Mouse (Mus musculus) T-cell, adult 2 months (primary cell): ENCODE data around the gene Acan.

Experiments used
- DNase-seq: peaks from one replicate; pipeline ENCODE4 v3.0.0; 2022; ENCODE audit warnings: low spot score

Gene Acan

DNA sequence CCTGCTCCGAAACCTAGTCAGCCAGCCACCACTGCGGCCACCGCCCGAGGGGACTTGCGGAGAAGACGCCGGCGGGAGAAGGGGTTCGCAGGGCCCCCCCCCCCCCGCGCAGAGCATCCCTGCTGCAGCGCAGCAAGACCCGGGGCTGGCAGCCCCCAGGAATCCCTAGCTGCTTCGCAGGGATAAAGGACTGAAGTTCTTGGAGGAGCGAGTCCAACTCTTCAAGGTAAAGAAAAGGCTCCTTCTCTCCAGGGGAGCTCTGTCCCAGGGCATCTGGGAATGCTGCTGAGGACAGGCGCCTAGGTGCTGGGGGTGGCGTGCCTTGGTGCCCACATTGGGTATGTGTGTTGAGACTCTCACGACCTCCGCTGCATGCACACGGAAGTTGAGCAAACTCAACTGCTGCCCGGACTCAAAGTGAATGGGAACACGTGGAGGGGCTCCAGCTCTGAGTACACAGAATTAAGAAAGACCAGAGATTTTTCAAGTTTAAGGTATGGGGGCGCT is at the start of gene Acan:
TSS of gene Acan (plus strand) at position 101 of the 507 bp plus-strand sequence.
- DNase-seq: no peak

DNA sequence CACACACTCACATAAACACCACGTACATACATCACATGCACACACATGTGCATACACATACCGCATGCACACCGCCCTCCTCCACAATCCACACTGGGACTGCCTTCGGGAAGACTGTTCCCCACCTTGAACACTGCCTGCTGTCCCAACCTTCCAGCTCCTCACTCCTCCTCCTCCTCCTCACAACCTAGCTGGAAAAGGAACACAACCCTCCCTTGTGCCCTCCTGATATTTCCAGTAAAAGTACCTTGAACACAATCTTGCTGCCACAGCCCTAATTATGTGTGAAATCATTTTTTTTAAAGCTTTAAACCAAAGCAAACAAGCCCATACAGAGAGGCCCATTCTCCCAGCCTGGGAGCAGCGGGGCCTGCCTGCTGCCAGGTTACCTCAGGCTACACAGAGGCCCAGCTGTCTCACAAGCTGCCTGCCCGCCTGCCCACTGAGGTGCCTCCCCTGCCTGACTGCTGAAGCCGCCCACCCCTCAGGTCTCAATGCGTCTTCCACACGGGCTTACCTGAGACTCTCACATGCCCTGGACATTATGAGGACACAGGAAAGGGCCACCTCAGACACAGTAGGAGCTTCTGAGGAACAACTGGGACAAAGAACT is 31.9 kb upstream of the Acan start:
- DNase-seq: no peak

DNA sequence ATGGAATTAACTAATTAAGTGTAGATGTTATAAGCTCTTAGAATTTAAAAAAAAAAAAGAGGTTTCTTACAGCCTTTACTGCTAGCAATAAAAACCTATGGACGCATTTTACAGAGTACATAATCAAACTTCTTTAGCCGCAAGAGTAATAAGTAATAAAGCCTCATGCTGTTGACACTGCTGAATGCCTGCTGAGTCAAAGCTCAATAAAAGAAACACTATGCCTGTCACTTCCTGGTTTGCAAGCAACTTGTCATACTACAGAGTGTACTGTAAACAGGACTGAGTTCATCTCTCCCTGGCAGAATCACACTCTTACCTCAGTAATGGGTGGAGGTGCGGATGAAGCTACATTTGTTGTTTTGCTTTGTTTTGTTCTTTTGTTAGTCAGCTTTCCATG is 24.1 kb upstream of the Acan start:
- no peak for DNase-seq

DNA sequence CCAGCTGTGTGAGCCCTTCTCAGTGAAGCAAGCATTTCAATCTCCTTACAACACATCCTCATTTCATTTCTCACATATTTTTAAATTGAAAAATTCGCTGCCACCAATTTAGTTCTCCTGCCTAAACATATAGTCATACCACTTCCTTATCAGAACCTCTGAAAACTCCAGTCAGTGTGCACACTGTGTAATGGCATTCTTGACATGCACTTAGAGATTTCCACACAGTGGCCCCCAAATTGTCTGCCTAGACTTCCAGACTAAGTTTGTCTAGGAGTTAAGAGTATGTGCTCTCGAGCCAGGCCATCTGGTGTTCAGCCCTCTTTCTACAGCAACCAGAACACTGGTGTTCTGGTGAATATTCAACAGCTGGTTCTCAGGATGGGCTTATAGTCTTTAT is 19.5 kb upstream of the Acan start:
- DNase-seq: no peak

DNA sequence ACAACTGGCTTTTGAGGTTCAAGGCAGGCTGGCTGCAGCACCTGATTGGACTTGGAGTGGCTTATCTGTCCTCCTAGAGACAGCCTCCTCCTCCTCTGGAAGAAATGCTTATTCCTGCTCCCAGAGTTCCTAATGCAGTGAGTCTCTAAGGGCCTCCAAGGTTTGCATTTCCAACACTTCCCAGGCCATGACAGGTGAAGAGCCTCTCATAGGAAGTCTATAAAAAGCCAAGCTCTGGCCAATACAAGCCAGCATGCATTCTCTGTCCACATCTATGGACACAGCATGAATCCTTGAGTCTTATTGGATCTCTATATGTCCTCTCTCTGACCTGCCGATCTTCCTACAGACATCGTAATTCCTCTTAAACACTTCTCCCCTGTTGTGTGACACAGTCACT is 18.8 kb upstream of the Acan start:
- DNase-seq: no peak

DNA sequence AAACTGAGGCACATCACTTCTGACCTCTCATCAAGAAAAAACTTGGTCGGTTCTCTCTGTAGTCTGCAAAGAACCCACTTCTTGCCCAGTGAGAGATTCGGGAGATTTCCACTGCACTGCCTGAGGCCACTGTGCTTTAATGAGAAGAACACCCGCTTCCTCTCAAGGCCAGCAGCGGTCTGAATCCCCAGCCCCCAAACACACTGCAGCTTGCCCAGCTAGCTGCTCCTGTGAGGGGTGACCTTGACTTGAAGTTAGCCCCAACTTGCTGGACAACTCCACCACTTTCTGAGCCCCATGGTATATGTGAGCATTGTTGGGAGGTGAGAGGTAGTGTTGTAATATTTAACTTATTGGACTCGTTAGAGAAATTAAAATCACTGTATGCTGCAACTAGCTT is 1.2 kb upstream of the Acan start:
- no peak for DNase-seq

DNA sequence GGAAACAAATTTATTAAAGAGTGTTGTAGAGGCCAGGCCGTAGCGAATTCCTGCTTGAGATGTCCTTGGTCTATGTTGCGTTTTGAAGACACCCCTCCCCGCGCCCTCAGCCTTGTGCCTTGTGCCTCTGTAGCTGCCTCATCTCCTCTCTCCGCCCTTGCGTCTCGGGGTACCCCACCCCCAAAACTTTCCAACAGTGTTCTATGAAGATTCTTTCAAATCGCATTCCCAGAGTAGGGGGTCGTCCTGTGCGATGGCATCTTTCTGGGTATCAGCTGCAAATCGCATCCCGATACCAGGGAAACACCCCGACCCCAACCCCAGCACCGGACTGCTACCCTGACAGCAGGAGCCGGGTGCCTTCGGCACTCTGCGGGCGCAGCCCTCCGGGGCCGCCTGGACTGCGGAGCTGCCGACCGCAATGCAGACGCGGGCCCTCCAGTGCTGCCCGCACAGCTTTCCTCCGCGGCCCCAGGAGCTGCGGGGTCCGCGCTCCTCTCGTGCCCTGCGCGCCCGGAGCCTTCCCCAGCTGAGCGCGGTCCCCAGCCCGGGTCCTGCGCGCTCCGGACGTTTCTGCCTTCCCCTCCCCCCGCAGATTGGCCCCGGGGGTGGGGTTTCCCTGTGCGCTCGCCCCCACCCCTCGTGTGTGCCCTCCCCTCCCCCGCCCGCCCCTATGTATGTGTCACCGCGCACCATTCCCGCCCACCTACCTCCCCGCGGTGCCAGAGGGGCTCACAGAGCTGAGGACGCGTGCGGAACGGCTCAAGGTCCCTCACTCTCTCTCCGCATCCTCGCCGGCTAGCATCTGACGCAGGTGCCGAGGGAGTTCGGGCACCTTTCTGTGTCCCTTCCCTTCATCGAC is 531 bp upstream of the Acan start:
- DNase-seq: no peak

DNA sequence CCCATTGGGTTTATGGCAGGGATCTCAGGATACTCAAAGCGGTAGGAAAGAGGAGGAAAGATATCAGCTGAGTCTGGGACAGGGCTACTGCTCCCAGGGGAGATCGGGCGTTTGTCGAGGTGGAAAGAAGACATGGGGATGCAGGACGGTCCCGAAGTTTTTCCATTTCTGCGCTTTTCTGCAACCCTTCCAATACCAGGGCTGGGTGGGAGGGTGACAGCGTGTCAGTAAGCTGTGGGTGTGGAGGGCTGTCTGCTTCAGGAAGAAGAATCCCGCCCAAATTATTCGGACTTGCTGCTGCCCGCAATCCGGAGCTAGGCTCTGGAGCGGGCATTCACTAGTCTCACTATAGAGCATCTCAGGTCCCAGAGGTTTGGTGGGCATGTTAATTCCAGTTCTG is 828 bp downstream of the Acan start:
- DNase-seq: no peak

DNA sequence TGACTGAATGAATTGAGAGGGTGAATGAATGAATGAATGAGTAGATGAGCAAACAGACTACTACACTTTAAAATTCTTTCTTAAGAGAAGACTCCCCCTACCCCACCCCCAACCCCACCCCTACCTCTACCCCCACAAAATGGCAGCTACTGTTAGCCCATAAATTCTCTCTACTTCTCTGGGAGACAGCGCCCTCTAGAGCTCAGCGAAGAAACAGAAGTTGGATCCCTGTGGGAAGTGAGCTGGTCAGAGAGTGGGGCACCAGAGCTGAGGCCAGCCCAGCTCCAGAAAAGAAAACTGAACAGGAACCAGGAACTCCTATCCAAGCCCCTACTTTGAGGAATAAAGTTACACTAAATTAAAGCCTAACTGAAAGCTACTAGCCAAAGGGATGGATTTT is 5.3 kb downstream of the Acan start:
- DNase-seq: no peak

DNA sequence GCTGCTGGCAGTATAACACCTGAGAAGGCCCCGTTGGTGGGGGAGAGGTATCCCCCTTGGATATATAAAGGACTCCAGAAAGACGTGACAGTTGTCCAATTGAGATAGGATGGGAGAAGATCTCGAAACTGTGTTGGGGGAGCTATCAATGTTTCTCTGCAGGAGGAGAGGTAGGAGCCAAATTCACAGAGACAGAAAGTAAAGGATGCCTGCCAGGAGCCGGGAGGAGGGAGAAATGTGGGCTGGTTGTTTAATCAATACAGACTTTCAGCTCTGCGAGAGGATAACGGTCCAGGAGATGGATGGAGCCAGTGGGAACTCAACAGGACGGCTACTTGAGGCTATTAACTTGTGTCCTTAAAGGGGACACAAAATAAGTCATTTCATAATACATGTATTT is 14.2 kb downstream of the Acan start:
- no peak for DNase-seq

DNA sequence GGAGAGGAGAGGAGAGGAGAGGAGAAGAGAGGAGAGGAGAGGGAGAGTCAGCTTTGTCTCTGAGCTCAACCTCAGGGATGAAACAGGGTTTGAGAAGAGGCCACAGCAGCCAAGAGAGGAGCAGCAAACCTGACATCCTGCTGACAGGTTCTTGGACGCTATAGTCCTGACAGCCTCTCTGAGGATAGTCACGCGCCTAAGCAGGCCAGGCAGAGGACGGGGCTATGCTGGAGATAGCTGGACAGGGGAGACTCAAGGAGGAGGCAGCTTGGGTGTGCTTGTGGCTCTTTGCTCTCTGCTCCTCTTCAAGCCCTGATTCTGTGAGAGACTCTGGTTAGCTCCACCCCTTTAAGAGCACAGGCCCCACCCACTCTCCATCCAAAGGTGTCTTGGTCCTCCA is 14.9 kb downstream of the Acan start:
- DNase-seq: no peak

DNA sequence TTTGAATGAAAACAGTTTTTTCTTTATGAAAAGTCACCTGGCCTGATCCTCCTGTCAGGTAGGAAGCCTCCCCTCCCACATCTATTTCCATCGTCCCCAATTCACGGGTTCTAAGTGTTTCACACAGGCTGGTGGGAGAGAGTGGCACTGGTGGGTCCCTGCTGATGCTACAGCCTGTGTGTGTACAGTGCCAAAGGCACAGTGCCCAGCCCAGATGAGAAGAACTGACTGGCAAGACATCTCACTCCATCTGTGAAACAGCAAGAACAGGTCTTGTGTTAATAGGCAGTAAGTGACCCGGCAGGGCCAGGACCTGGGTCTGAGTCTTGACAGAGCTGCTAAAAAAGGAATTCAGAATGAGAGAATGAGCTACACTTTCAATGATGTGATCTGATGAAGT is 25.9 kb downstream of the Acan start:
- DNase-seq: no peak

DNA sequence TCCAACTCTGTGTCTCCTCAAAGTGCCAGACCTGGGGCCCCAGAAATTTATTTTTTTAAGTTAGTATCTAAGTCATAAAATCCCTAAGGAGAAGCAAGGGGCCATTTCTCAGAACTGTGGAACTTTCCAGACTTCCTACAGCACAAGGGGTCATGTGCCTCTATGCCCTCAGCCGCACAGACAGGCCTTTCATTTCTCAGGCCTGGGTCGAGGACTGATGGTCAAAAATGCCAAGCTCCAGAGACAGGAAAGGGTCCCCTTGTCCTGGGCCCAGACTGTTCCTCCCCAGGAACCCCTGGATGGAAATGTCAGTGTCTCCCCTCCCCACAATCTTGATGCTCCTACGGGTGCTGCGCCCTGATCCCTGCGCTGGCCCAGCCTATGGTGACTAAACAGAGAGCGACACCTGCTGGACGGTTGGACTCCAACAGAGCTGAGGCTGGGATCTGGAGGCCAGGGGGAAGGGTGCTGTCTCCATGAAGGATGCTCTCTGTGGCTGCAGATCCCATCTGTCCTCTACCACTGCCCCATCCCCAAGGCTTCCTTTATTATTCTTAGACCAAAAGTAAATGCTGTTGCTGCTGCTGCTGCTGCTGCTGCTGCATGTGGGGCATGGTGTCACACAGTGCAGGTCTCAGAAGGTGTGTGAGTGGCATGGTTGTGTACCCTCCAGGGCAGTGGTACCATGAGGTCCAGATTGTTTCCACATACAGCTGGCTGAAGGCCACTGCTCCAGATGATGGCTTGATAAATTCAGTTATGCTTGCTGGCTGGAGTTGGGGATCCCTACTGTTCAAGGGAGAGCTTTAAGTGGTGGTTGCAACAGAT is 27.5 kb downstream of the Acan start:
- DNase-seq: peak; percentile 5

DNA sequence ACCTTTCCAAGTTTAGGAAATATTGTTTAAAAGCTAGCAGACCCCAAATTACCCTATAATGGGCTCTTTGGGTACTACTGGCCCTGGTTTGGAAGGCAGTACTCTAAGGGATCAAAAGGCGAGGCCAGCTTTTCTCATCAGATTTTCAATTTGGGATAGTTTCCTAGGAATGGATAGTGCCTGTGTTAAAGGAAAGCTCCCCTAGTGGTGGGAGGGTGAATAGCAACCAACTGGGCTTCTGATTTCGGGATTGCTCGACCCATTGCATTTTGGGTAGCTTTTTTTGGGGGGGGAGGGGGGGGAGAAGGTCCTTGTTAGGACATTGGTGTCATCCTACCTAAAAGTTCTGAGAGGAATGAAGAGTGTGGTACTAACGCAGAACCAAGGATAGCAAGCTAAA is 35.8 kb downstream of the Acan start:
- no peak for DNase-seq

DNA sequence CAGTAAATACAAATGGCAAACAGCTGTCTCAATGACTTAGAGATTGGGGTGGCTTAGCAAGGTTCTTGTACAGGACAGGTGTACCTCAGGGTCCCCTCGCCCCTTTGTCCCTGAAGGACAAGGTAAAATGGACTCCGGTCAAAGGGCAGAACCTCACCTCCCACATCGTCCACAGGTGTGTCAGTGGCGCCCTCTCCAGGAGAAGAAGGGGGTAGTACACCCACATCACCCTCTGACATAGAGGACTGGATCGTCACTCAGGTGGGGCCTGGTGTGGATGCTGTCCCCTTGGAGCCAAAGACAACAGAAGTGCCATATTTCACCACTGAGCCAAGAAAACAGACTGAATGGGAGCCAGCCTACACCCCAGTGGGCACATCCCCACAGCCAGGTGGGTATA is 43.2 kb downstream of the Acan start:
- DNase-seq: no peak

DNA sequence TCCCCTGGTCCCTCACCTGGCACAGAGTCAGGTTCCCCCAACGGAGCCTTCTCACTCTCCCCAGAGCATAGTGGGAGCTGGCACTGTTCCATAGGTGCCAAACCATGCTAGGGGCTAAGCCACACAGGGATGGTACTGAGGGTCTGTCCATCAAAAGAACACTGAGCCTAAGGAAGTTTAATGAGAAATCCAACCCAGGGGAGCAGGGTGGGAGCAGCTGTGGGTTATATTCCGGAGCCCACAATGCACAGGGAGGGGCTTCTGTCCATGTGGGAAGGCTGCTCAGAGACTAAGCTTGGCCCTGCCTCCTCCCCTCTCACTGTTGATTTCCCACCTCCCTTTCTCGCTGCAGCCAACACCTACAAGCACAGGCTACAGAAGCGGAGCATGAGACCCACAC is 60.6 kb downstream of the Acan start:
- DNase-seq: no peak

DNA sequence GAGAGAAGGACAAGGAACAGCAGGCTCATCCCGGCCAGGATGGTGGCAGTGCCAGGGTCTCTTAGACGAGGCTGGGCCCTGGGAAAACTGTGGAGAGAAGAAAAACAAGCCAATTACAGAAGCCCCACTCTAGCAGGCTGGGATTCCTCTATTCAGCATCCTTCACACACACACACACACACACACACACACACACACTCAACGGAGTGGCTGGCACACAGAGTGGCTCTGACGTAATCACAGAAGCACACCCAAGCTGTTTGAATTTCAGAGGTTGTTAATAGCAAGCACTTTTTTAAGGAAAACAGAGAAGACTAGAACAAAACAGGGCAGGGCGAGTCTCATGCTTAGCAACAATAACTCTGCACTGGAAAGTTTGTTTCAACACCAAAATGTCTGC is 70.2 kb downstream of the Acan start:
- no peak for DNase-seq

DNA sequence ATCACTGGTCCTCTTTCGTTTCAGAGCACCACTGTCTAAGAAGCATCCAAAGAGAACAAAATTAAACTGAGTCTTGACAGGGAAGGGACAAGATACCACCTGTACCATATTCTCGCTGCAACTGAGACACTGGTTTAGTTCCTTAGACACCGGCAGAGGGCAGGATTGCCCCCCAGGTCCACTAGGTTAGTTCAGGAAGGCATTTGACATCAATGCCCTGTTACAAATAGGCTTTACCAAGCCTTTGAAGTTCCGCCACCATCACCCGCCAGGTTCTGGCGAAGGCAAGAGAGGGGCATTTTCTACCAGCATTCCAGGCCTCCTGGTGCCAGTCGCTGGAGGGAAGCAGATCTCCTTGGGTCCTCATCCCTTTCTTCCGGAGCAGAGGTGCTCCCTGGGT is 76.6 kb downstream of the Acan start:
- no peak for DNase-seq

DNA sequence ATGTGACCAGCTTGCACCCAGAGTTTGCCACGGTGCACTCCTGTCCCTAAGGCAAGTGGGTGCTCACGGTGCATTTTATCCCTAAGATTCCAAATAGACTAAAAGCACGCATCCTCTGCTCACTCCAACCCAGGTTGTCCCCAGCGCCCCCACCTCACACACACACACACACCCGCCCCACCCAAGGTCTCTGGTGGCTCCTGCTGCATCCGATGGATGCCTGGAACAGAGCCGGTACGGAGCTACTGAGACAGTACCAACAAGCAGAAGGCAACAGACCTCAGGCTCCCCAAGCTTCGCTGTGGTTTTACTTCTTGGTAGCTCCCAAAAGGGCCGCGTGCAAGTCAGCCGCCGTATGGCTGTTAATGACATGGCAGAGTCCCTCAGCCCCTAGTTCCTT is 77.1 kb downstream of the Acan start:
- DNase-seq: no peak

DNA sequence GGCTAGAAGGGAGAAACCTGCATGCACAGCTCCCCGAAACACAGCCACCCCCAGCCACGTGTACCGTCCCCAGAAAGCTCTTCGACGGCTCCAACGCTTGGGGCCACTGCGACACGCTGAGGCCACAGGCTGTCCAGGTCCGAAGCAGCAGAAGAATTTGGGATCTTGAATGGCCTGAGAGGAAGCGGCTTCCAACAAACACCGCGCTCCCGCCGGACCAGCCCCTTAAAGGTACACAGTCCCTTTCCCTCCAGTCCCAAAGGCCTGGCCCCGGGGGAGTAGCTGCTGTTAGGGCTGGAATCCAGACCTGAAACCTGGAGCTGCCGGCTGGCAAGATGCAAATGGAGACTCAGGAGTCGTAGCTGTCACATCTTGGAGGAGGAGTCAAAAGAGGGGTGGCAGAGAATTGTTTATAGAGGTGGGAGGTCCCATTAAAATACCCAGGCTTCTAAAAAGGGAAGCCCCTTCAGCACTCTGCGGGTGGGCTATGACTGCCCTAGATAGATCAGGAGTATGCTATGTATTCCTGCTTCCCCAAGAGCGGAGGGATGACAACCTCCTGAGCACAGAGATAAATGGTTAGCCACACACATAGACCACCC is 77.7 kb downstream of the Acan start, which contains the start of gene Hapln3:
TSS of gene Hapln3 (minus strand) at position 176 of the 602 bp plus-strand sequence.
- no peak for DNase-seq

DNA sequence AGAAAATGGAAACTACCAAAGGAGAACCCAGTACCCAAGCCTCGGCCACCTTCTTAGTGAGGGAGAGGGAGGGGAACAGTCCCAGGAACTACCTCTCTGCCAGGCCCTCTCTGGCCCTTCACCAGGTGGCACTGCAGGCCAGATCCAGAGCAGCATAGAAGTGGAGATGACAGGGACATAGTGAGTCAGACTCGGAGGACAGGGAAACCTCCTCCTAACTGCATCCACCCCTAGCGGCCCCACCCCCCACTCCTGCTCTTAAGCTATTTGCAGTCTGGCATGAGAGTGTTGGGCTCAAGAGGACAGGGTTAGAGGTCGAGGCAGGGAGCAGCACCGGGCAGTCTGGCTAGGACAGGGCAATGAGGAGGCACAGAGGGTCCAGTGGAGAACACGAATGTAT is 80.1 kb downstream of the Acan start:
- no peak for DNase-seq

DNA sequence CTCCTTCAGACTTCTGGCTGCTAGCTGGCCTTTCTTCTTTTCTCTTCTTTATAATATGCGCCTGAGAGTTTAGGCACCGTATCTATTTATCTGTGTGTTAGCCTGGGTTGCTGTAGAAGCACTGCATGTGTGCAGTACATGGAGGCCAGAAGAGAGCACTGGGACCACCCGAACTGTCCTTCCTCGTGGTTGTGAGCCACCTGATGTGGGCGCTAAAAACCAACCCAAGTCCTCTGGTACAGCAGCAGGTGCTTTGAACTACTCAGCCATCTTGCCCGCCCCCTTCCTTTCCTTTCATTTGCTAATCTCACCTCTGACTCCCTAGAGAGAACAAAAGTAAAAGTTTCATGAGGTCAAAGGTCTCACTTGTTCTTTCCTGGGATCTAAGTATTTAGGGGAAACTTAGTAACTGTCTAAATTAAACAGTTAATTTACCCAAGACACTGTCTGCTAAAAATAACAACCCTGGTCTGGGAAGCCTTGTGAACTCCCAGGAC is 86.1 kb downstream of the Acan start:
- no peak for DNase-seq
